Mouse (Mus musculus) hindlimb bud, embryonic 11.5 days (tissue): ENCODE data around the gene Ccl9.

Experiments used
- DNase-seq: peaks from one replicate; pipeline ENCODE4 v3.0.0-alpha.2; 2012; ENCODE audit warnings: low read depth, low spot score; ENCODE audit errors: extremely low spot score

The Ccl9 gene

GRCm38 (mm10) chr11:83578186-83578760 is at the start of gene Ccl9:
Gene Ccl9 (minus strand): TSS chr11:83578636.
- no peak for DNase-seq

DNA sequence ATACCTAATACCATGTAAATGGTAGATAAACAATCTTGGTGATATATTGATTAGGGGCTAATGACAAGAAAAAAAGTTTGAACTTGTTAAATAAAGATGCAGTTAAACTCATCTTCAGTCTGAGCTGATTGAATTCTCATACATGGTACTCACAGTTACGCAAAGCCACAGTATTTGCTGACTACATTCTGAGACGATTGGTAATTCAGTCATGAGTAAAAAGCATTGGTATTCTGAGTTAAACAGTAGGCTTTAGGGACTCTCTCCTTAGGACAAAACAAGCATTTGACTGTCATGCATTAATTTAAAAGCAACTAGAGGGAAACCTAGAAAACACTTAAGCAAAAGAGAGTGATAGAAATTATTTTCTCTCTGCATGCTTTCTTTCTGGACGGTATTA is 45.1 kb upstream of the Ccl9 start:
- DNase-seq: no peak

- no peak for DNase-seq
These were observed 40.6 kb upstream of the Ccl9 start for GRCm38 (mm10) chr11:83619037-83619436.

GRCm38 (mm10) chr11:83618238-83618637 is 39.8 kb upstream of the Ccl9 start:
- DNase-seq: no peak

- no peak for DNase-seq
These were observed 38.1 kb upstream of the Ccl9 start for GRCm38 (mm10) chr11:83616586-83616985.

- DNase-seq: no peak
These were observed 32.5 kb upstream of the Ccl9 start for GRCm38 (mm10) chr11:83610900-83611299.

GRCm38 (mm10) chr11:83606396-83606795 is 28.0 kb upstream of the Ccl9 start:
- DNase-seq: no peak

DNA sequence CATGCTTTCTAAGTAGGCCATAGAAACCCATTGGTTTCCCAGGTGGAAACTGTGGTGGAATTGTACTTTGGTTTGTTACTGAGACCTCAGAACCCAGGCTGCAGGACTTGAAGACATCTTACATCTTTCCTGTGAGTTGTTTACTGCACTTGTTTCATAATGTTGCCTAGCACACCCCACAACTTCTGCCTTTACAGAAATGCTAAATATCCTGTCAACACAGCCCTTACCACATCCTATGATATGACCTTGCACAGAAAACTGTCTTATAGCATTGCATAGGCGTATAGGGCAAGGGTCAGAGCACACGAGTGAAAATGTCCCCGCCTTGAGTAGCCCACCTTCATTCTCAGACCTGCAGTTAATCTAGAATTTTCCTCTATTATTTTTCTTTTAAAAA is 27.1 kb upstream of the Ccl9 start:
- DNase-seq: no peak

DNA sequence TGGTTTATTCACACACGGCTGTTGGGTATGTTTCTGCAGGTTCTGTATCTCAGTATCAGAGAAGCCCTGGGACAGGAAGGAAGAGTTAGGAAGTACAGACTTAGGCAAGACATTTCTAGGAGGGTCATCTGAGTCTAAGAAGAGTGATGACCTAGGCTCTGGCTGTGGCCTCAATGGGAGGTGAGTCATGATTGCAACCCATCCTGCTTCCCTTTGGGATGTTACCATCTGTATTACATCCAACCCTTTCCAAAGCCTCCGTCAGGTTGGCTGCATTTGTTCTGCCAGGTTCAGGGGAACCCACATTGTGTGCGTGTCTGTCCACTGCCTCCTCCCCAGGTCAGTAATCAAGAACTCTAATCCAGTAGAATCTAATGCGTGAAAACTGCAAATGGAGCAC is 26.3 kb upstream of the Ccl9 start:
- DNase-seq: no peak

DNA sequence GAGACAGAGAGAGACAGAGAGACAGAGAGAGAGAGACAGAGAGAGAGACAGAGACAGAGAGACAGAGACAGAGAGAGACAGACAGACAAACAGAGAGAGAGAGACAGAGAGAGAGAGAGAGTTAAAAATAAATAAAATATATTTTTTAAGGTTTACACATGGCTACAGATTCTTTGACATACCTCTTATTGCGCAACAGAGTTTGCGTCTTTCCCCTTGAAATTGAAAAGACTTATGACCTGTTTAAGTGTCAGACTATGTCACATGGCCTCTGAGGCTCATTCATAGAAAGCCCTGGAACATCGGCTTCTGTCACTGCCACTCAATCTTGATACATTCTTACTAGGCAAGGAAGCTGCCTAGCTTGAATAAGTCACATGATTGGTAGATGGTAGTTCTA is 25.0 kb upstream of the Ccl9 start:
- DNase-seq: no peak

GRCm38 (mm10) chr11:83600576-83600975 is 22.1 kb upstream of the Ccl9 start:
- DNase-seq: no peak

DNA sequence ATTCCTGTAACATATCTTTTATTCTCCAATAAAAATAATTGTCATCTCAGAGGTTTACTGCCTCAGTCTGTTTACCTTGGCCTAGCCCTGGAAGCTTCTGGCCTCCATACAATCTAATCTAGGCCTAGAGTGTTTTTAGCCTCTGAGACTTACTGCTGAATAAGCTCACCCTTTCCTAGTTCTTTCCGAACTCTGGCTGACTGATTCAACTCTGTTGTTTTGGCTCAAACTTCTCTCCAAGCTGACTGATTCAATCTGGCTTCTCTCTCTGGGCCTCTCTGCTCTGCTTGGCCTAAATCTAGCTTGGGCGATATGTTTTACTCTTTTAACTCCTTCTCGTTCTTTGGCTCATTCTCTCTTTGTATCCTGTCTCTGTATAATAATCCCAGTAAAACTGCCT is 20.6 kb upstream of the Ccl9 start:
- no peak for DNase-seq

DNA sequence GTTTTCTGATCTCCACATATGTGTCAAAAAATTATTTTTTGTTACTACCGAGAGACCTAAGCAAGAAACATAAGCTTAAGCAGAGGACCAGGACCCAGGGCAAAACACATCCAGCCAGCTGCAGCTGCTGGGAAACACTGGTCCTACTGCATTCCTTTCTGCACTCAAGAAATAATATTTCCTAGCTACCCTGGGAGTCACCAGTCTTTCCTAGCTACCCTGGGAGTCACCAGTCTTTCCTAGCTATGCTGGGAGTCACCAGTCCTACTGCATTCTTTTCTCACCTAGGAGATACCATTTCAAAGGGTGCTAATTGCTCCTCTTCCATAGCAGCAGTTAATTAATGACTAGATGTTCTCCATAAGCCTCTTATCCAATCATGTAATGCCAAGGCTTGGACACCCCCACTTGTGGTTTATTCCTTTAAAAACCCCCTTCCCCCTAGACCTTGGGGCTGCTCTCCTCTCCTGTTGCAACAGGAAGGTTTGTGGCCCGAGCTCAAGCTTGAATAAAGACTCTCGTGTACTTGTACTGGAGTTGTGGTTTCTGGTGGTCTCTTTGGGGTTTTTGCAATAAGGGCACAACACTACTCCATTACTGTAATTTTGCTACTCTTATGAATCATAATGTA is 19.9 kb upstream of the Ccl9 start:
- no peak for DNase-seq

GRCm38 (mm10) chr11:83597796-83598195 is 19.4 kb upstream of the Ccl9 start:
- DNase-seq: no peak

GRCm38 (mm10) chr11:83595669-83596455 is 17.4 kb upstream of the Ccl9 start:
- no peak for DNase-seq

DNA sequence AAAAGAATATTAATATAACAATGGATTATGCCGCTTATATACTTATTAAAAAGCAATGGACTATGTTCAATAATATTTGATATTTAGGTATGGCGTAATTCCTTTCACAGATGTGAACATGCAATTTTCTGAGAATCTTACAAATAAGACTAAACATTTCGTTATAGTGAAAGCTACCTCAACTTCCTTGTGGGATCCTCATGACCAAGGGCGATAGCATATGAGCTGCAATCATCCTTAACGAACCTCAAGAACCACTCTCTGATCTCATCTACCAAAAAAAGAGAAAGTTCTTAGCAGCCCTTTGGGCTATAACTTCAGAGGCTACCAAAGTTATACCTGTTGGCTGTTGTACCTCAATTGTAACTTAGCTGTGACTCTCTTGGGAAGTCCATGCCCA is 15.0 kb upstream of the Ccl9 start:
- DNase-seq: no peak

- DNase-seq: no peak
These were observed 14.4 kb upstream of the Ccl9 start, which contains the start of gene Ccl6 for GRCm38 (mm10) chr11:83592853-83593252. Gene Ccl6 (minus strand): TSS chr11:83593087.

GRCm38 (mm10) chr11:83584232-83584631 is 5.8 kb upstream of the Ccl9 start:
- DNase-seq: no peak

DNA sequence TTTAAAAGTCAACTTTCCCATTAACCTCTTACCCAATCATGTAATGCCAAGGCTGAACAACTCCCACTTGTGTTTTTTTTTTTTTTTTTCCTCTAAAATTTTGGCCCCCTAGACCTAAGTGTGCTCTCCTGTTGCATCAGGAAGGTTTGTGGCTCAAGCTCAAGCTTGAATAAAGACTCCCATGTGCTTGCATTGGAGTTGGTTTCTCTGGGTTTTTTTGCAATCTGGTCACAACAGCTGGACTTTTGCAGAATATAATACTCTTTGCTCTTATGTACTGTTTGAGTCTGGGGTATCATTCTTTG is 5.0 kb upstream of the Ccl9 start:
- no peak for DNase-seq

DNA sequence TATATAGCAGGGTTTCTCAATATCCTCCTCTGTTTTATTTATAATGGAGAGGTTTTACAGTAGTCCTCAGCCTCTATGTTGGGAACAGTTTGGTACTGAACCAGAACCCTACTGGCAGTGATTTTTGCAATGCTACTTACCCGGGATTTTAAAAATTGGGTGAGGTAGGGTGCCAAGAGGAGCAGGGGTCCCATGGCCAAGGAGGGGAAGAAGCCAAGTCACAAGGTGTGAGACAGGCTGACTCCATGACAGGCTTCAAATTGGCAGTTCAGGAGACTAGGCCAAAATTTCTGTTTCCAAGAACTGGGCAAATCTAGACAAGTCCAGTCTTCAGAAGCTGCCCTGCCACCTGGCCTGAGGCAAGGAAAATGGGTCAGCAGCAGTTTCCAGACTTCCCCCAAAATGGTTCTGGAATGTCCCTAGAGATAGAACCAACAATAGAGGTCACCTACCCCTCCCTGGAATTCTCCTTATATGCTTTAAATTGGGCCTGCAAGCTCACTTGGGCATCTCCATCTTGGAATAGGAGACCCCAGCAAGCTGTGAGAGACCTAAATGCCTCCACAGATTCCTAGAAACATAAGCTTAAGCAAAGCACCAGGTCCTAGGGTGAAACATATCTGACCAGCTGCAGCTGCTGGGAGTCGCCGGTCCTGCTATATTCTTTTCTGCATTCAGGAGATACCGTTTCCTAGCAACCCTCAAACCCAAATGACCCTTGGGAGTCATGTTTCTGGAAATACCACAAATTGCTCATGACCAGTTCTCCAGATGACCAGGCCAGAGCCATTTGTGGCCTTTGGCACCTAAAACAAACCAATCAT is 4.4 kb upstream of the Ccl9 start:
- DNase-seq: no peak
